Mouse (Mus musculus) kidney, postnatal 0 days (tissue): ENCODE measurements around the gene Atp8b3. TPM values are rescaled to one million over a fixed set of nuclear protein-coding genes. Genes with fewer than 3 reads are reported as not detected.

Experiments
- ATAC-seq: fragments of 200-750 bp; cut with Nextera tagmentation; replicated peaks from 2 replicates; pipeline ENCODE4 v1.8.0; 2017; ENCODE audit warnings: low read depth, moderate number of reproducible peaks, moderate TSS enrichment, moderate library complexity; ENCODE audit not compliant: low FRiP score
- DNase-seq: peaks from one replicate; pipeline ENCODE4 v3.0.0-alpha.2; 2016; ENCODE audit warnings: low spot score
- H3K27ac ChIP-seq: fragments of 300-500 bp; sonication (generic); 2 replicates; pipeline ENCODE4 v1.5.1; 2014; ENCODE audit warnings: mild to moderate bottlenecking
- H3K27me3 ChIP-seq: fragments of 300-500 bp; sonication (generic); 2 replicates; pipeline ENCODE4 v1.6.1; 2014; ENCODE audit warnings: low read length, mixed read lengths; ENCODE audit not compliant: insufficient read depth
- H3K36me3 ChIP-seq: fragments of 300-500 bp; sonication (generic); 2 replicates; pipeline ENCODE4 v1.6.1; 2014; ENCODE audit warnings: low read length, mixed read lengths; ENCODE audit not compliant: insufficient read depth
- H3K4me1 ChIP-seq: fragments of 300-500 bp; sonication (generic); replicated peaks from 2 replicates; pipeline ENCODE4 v1.6.1; 2014; ENCODE audit warnings: antibody characterized with exemption, low read length, mixed read lengths; ENCODE audit not compliant: insufficient read depth
- H3K4me2 ChIP-seq: fragments of 300-500 bp; sonication (generic); 2 replicates; pipeline ENCODE4 v1.6.1; 2014; ENCODE audit warnings: mild to moderate bottlenecking, low read length, moderate library complexity, mixed read lengths
- H3K4me3 ChIP-seq: fragments of 300-500 bp; sonication (generic); replicated peaks from 2 replicates; pipeline ENCODE4 v1.5.1; 2014; ENCODE audit warnings: low read depth, low read length
- H3K9ac ChIP-seq: fragments of 300-500 bp; sonication (generic); 2 replicates; pipeline ENCODE4 v1.6.1; 2014; ENCODE audit warnings: low read depth, low read length
- H3K9me3 ChIP-seq: fragments of 300-500 bp; sonication (generic); replicated peaks from 2 replicates; pipeline ENCODE4 v1.6.1; 2016; ENCODE audit warnings: low read length, inconsistent platforms, mixed read lengths
- CTCF ChIP-seq: IDR thresholded peaks from 2 replicates; pipeline ENCODE4 v1.5.1; 2016; ENCODE audit warnings: antibody characterized with exemption, low read depth, mild to moderate bottlenecking, moderate library complexity
- WGBS: fragments of 180-500 bp; shearing (Covaris S2); extraction: QIAGEN DNeasy Blood & Tissue Kit; methylation state at CpG from one replicate; pipeline ENCODE4 v1.1.7; 2014; 5-methylcytosine and 5-hydroxymethylcytosine counted together
- polyA plus RNA-seq: library from polyadenylated mRNA; unstranded; fragments of >200 nt; fragmentation: Nextera tagmentation; extraction: Ambion mirVana; gene quantifications from 2 replicates; pipeline ENCODE4 v1.2.1, GENCODE M21; 2015

The Atp8b3 gene
- polyA plus RNA-seq, 1 experiment from 2014 or later: 0.16 TPM

- Histone ChIP-seq H3K4me1 (peaks cover 15% of the 10 kb centered on the region), H3K9me3 (no peaks in the 10 kb centered on the region), H3K4me2 (no peak overlapping the region), H3K4me3 (no peak overlapping the region), H3K27ac (no peak overlapping the region), H3K9ac (no peak overlapping the region), H3K36me3 (no peaks in the 10 kb centered on the region), H3K27me3 (no peaks in the 10 kb centered on the region)
- no peak for TF ChIP-seq CTCF
- 91% methylated on average over 7 of the region's 7 CpGs for WGBS
- DNase-seq (no peak), ATAC-seq (no peak)
Measured at GRCm38 (mm10) chr10:80559431-80559830, 20.5 kb upstream of the Atp8b3 start.

- 28% methylated on average over 5 of the region's 5 CpGs for WGBS
- DNase-seq (peak; percentile 70), ATAC-seq (no peak)
- Histone ChIP-seq H3K27ac (no peak overlapping the region), H3K27me3 (no peaks in the 10 kb centered on the region), H3K9me3 (no peaks in the 10 kb centered on the region), H3K4me2 (no peak overlapping the region), H3K9ac (no peak overlapping the region), H3K36me3 (no peaks in the 10 kb centered on the region), H3K4me3 (no peak overlapping the region), H3K4me1 (peaks cover 15% of the 10 kb centered on the region)
- TF ChIP-seq CTCF: peak; percentile 82
Measured at GRCm38 (mm10) chr10:80557346-80557965, 18.5 kb upstream of the Atp8b3 start.

DNA sequence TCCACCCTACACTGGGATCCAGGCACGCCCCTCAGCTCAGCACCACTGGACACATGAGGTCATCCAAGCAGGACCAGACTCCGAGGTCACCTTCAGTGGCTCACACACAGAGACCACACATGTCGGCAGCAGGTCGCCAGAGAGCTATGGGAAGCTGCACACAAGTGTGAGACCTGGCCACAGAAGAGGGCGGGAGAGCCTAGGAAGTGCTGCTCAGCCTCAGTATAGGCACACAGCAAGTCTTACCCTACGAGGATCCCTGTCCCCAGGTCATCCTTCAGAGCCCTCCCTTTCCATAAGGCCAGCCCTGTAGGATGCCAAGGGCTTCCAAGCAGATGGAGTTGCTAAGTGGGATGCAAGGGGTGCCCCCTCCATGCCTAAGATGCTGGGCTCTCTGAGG is 15.1 kb upstream of the Atp8b3 start:
- ATAC-seq: no peak
- Histone ChIP-seq H3K9me3 (no peaks in the 10 kb centered on the region), H3K4me1 (0 out of 2 replicates have a peak, but pooled peaks cover 6% of the 10 kb centered on the region), H3K27me3 (no peaks in the 10 kb centered on the region), H3K27ac (no peak overlapping the region), H3K36me3 (peaks cover 8% of the 10 kb centered on the region; the same call in 1 of the 2 replicates), H3K4me2 (no peak overlapping the region), H3K4me3 (no peak overlapping the region), H3K9ac (no peak overlapping the region)
- TF ChIP-seq CTCF: no peak
- no peak for DNase-seq
- 82% methylated on average over 6 of the region's 6 CpGs for WGBS

GRCm38 (mm10) chr10:80553575-80553974 is 14.7 kb upstream of the Atp8b3 start:
- H3K4me1 ChIP-seq: 0 out of 2 replicates have a peak, but pooled peaks cover 6% of the 10 kb centered on the region
- H3K4me2 ChIP-seq: no peak overlapping the region
- WGBS: 93% methylated on average over 8 of the region's 8 CpGs
- DNase-seq (no peak), ATAC-seq (no peak)
- no peak overlapping the region for H3K9ac ChIP-seq
- no peaks in the 10 kb centered on the region for H3K9me3 ChIP-seq
- no peaks in the 10 kb centered on the region for H3K27me3 ChIP-seq
- no peak overlapping the region for H3K27ac ChIP-seq
- no peak overlapping the region for H3K4me3 ChIP-seq
- TF ChIP-seq CTCF: no peak
- peaks cover 10% of the 10 kb centered on the region; the same call in 1 of the 2 replicates for H3K36me3 ChIP-seq

DNA sequence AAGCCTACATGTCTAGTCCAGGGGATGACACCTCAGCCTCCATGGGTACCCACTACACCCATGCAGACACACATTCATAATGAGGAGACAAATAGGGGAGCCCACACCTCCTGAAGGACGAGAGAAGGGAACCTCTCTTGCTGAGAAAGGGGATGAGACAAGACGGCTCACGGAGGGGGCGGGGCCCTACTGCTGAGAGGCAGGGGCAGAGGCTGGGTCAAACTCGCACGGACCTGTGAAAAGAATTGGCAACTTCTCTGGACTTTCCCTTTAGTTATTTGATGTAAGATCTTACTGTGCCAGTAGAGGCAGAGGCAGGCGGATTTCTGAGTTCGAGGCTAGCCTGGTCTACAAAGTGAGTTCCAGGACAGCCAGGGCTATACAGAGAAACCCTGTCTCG is 13.4 kb upstream of the Atp8b3 start:
- H3K4me3 ChIP-seq: no peak overlapping the region
- no peak overlapping the region for H3K27ac ChIP-seq
- no peaks in the 10 kb centered on the region for H3K27me3 ChIP-seq
- no peak overlapping the region for H3K9ac ChIP-seq
- WGBS: 58% methylated on average over 9 of the region's 9 CpGs
- no peak overlapping the region for H3K4me2 ChIP-seq
- H3K36me3 ChIP-seq: peaks cover 15% of the 10 kb centered on the region; the same call in 1 of the 2 replicates
- H3K4me1 ChIP-seq: no peaks in the 10 kb centered on the region
- no peak for ATAC-seq
- DNase-seq: no peak
- no peak for TF ChIP-seq CTCF
- H3K9me3 ChIP-seq: no peaks in the 10 kb centered on the region

DNA sequence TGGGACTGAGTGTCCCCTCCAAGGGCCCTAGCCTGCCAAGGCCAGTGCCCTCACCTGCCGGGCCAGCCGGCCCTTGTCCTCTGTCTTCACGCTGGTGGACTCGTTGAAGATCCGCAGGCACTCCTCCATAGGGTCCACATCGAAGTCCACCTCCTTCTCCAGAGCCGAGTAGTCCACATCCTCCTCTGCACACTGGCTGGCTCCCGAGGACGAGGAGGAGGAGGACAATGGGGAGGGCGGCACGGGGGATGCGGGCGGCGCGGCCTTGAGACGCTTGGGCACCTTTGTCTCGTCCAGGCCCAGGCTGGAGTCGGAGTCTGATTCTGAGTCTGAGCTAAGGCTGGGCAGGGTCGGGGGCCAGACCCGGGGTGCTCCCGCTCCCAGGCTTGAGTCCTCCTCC is 10.4 kb upstream of the Atp8b3 start:
- peaks cover 43% of the 10 kb centered on the region for H3K36me3 ChIP-seq
- no peak overlapping the region for H3K9ac ChIP-seq
- H3K4me3 ChIP-seq: no peak overlapping the region
- 70% methylated on average over 21 of the region's 21 CpGs for WGBS
- no peak overlapping the region for H3K4me2 ChIP-seq
- DNase-seq: no peak
- H3K27ac ChIP-seq: no peak overlapping the region
- H3K4me1 ChIP-seq: no peaks in the 10 kb centered on the region
- ATAC-seq: no peak
- H3K9me3 ChIP-seq: no peaks in the 10 kb centered on the region
- no peaks in the 10 kb centered on the region for H3K27me3 ChIP-seq
- TF ChIP-seq CTCF: no peak
